Mouse (Mus musculus) thymus, adult 2 months (tissue): ENCODE results near the gene Fam8a1.

Experiments used
- CTCF ChIP-seq: fragments of 200-500 bp; IDR thresholded peaks from 2 replicates; pipeline ENCODE4 v1.5.1; 2012; ENCODE audit warnings: mild to moderate bottlenecking, control low read depth, low read length, moderate library complexity, borderline replicate concordance; ENCODE audit not compliant: control insufficient read depth, poor library complexity, insufficient read depth; ENCODE audit errors: extremely low read depth
- POLR2A ChIP-seq: fragments of 200-500 bp; IDR thresholded peaks from 2 replicates; pipeline ENCODE4 v1.6.1; 2012; ENCODE audit warnings: mild to moderate bottlenecking, low read length, control low read depth, moderate library complexity; ENCODE audit not compliant: control insufficient read depth, poor library complexity, insufficient read depth; ENCODE audit errors: extremely low read depth

DNA sequence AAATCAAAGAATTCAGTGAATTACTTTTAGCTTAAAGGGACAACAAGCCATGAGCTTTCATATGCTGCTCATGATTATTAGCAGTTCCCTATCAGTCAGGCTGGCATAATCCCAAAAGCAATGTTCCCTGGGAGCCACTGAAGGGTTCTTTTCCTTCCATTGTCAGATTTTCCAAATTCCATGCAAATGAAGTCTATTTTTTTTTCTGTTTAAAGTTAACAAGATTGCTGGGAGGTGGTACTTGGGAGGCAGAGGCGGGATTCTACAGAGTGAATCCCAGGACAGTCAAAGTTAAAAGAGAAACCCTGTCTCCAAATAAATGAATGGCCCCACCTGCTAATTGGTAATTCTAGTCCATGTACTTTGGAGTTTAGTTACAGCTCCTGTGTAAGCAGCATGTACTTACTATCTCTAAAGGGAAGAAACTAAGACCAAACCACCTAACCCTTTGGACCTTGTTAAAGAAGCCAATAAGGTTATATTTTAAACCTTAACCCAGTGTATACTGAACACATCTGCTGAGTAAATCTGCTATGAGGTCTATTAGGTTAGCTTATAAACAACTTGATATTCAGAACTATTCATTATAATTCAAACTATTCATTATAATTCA is 26.1 kb downstream of the Fam8a1 start:
- TF ChIP-seq CTCF: no peak
- no peak for TF ChIP-seq POLR2A
